Mouse (Mus musculus) embryonic fibroblast, embryonic 13.5 days (primary cell): Measurements from ENCODE around the gene Otub1. TPM values are rescaled to one million over a fixed set of nuclear protein-coding genes. Genes with fewer than 3 reads are reported as not detected.

Experiments
- H3K27ac ChIP-seq: 2 replicates; pipeline ENCODE4 v1.5.1; 2012; ENCODE audit warnings: low read length, control low read depth, inconsistent platforms; ENCODE audit not compliant: insufficient read depth
- H3K4me1 ChIP-seq: 2 replicates; pipeline ENCODE4 v1.6.1; 2011; ENCODE audit warnings: low read length; ENCODE audit not compliant: control insufficient read depth, insufficient read depth
- H3K4me3 ChIP-seq: 2 replicates; pipeline ENCODE4 v1.5.1; 2011; ENCODE audit warnings: mild to moderate bottlenecking, control low read depth, low read length; ENCODE audit not compliant: insufficient read depth
- CTCF ChIP-seq: IDR thresholded peaks from 2 replicates; pipeline ENCODE4 v1.5.1; 2011; ENCODE audit warnings: mild to moderate bottlenecking, control low read depth, low read length, moderate library complexity, borderline replicate concordance; ENCODE audit not compliant: insufficient read depth
- POLR2A ChIP-seq: IDR thresholded peaks from 2 replicates; pipeline ENCODE4 v1.6.1; 2011; ENCODE audit warnings: low read depth, mild to moderate bottlenecking, control low read depth, low read length, moderate library complexity
- polyA plus RNA-seq: library from polyadenylated mRNA; stranded (reverse); fragments of >200 nt; gene quantifications from 2 replicates; pipeline ENCODE4 v1.2.4, GENCODE M21; 2011; ENCODE audit warnings: low read depth; ENCODE audit not compliant: missing spikeins, insufficient read length

Gene Otub1
- polyA plus RNA-seq = 116 and 134 TPM in 2 replicates

- TF ChIP-seq CTCF = no peak
- TF ChIP-seq POLR2A = peak; percentile 87
- Histone ChIP-seq H3K4me3 (peak within 1 kb of the TSS; percentile 91), H3K27ac (peak within 1 kb of the TSS; percentile 97), H3K4me1 (peaks cover 11% of the 10 kb centered on the region; the same call in 1 of the 2 replicates)
These were observed at the start of gene Otub1 for GRCm38 (mm10) chr19:7205753-7206736. Gene Otub1 (minus strand): TSS chr19:7206316.

GRCm38 (mm10) chr19:7246021-7246420 lies 39.9 kb upstream of the Otub1 start:
- no peak overlapping the region for H3K4me3 ChIP-seq
- no peak for TF ChIP-seq POLR2A
- no peak for TF ChIP-seq CTCF
- H3K4me1 ChIP-seq = no peaks in the 10 kb centered on the region
- H3K27ac ChIP-seq = no peak overlapping the region

- no peaks in the 10 kb centered on the region for H3K4me1 ChIP-seq
- peak within 1 kb of the TSS; percentile 76 for H3K4me3 ChIP-seq
- TF ChIP-seq POLR2A (peak; percentile 62), CTCF (no peak)
- H3K27ac ChIP-seq = peak within 1 kb of the TSS; percentile 29; the same call in 1 of the 2 replicates
These were observed 34.9 kb upstream of the Otub1 start, which contains the start of gene Naa40 for GRCm38 (mm10) chr19:7240782-7241690. Gene Naa40 (minus strand): TSS chr19:7241183.

- no peak overlapping the region for H3K27ac ChIP-seq
- H3K4me1 ChIP-seq = no peaks in the 10 kb centered on the region
- H3K4me3 ChIP-seq = peak overlapping the region; percentile 76
- TF ChIP-seq CTCF = no peak
- TF ChIP-seq POLR2A = no peak
These were observed 34.2 kb upstream of the Otub1 start for GRCm38 (mm10) chr19:7240291-7240690.

- Histone ChIP-seq H3K4me1 (no peaks in the 10 kb centered on the region), H3K4me3 (peak overlapping the region; percentile 76), H3K27ac (no peak overlapping the region)
- TF ChIP-seq POLR2A (no peak), CTCF (no peak)
These were observed 33.5 kb upstream of the Otub1 start for GRCm38 (mm10) chr19:7239574-7239973.

GRCm38 (mm10) chr19:7236742-7237141 lies 30.6 kb upstream of the Otub1 start:
- TF ChIP-seq POLR2A = no peak
- TF ChIP-seq CTCF = no peak
- H3K4me1 ChIP-seq = no peaks in the 10 kb centered on the region
- H3K27ac ChIP-seq = no peak overlapping the region
- no peak overlapping the region for H3K4me3 ChIP-seq

- Histone ChIP-seq H3K27ac (no peak overlapping the region), H3K4me3 (no peak overlapping the region), H3K4me1 (no peaks in the 10 kb centered on the region)
- TF ChIP-seq POLR2A (no peak), CTCF (no peak)
These were observed 29.9 kb upstream of the Otub1 start for GRCm38 (mm10) chr19:7236011-7236410.

- TF ChIP-seq CTCF = no peak
- TF ChIP-seq POLR2A = no peak
- H3K27ac ChIP-seq = no peak overlapping the region
- no peaks in the 10 kb centered on the region for H3K4me1 ChIP-seq
- no peak overlapping the region for H3K4me3 ChIP-seq
These were observed 29.3 kb upstream of the Otub1 start for GRCm38 (mm10) chr19:7235461-7235860.

- TF ChIP-seq POLR2A (no peak), CTCF (peak; percentile 64; the same call in 1 of the 2 replicates)
- H3K4me1 ChIP-seq = no peaks in the 10 kb centered on the region
These were observed 28.6 kb upstream of the Otub1 start for GRCm38 (mm10) chr19:7234537-7235221.

More at GRCm38 (mm10) chr19:7234537-7235221, 28.6 kb upstream of the Otub1 start:
- H3K4me3 ChIP-seq = no peak overlapping the region
- H3K27ac ChIP-seq = no peak overlapping the region
